Mouse (Mus musculus) E14TG2a.4 (cell line): Measurements from ENCODE around the gene Nol6.

ENCODE experiments used
- H3K27me3 ChIP-seq: 2 replicates; pipeline ENCODE4 v1.6.1; 2014; ENCODE audit warnings: low read length, control low read depth; ENCODE audit not compliant: insufficient read depth
- H3K36me3 ChIP-seq: 2 replicates; pipeline ENCODE4 v1.6.1; 2014; ENCODE audit warnings: low read length, control low read depth; ENCODE audit not compliant: insufficient read depth
- H3K4me1 ChIP-seq: replicated peaks from 2 replicates; pipeline ENCODE4 v1.6.1; 2014; ENCODE audit warnings: low read depth, low read length, control low read depth
- H3K4me3 ChIP-seq: replicated peaks from 2 replicates; pipeline ENCODE4 v1.5.1; 2014; ENCODE audit warnings: mild to moderate bottlenecking, low read length
- H3K9me3 ChIP-seq: 2 replicates; pipeline ENCODE4 v1.6.1; 2014; ENCODE audit warnings: low read length, control low read depth
- CTCF ChIP-seq: conservative IDR thresholded peaks from 2 replicates; pipeline ENCODE4 v1.5.1; 2014; ENCODE audit warnings: low read length
- NANOG ChIP-seq: IDR thresholded peaks from 2 replicates; pipeline ENCODE4 v1.6.1; 2014; ENCODE audit warnings: borderline replicate concordance, low read length, mixed read lengths
- POU5F1 ChIP-seq: IDR thresholded peaks from 2 replicates; pipeline ENCODE4 v1.6.1; 2014; ENCODE audit warnings: low read length, borderline replicate concordance

Gene Nol6

GRCm38 (mm10) chr4:41096794-41097193, 27.5 kb downstream of the Nol6 start:
- Histone ChIP-seq H3K4me1 (peaks cover 92% of the 10 kb centered on the region), H3K9me3 (no peaks in the 10 kb centered on the region), H3K4me3 (peak overlapping the region; percentile 77), H3K36me3 (peaks cover 32% of the 10 kb centered on the region), H3K27me3 (peaks cover 48% of the 10 kb centered on the region)
- TF ChIP-seq CTCF (no peak), NANOG (no peak), POU5F1 (no peak)

DNA sequence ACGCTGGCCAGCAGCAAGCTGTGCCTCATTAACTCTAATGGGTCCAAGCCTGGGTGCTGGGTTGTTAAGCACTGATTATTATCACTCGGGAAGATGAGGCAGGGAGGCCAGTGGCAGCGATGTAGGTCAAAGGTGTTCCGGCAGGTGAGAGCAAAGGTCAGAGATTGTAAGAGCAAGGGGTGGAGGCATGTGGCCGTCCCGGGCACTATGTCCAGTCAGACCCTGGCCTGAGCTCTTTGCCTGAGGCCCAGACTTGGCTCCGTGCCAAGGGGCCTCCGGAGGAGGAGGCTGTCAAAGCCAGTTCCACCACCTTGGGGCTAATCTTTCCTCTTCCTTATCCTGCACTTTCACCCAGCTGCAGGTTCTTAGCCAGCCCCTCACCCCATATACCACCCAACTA, 28.1 kb downstream of the Nol6 start:
- peaks cover 32% of the 10 kb centered on the region for H3K36me3 ChIP-seq
- TF ChIP-seq POU5F1, result no peak
- no peak for TF ChIP-seq CTCF
- no peak for TF ChIP-seq NANOG
- H3K27me3 ChIP-seq, result peaks cover 48% of the 10 kb centered on the region
- H3K9me3 ChIP-seq, result no peaks in the 10 kb centered on the region
- H3K4me1 ChIP-seq, result peaks cover 92% of the 10 kb centered on the region
- peak overlapping the region; percentile 77 for H3K4me3 ChIP-seq

GRCm38 (mm10) chr4:41094361-41094760, 29.9 kb downstream of the Nol6 start:
- TF ChIP-seq POU5F1 (no peak), NANOG (no peak), CTCF (no peak)
- Histone ChIP-seq H3K4me1 (peaks cover 93% of the 10 kb centered on the region), H3K36me3 (peaks cover 32% of the 10 kb centered on the region), H3K4me3 (peak overlapping the region; percentile 30), H3K27me3 (peaks cover 45% of the 10 kb centered on the region), H3K9me3 (no peaks in the 10 kb centered on the region)

- H3K4me3 ChIP-seq, result no peak overlapping the region
- TF ChIP-seq CTCF, result no peak
- H3K36me3 ChIP-seq, result peaks cover 32% of the 10 kb centered on the region
- peaks cover 97% of the 10 kb centered on the region for H3K4me1 ChIP-seq
- H3K27me3 ChIP-seq, result peaks cover 46% of the 10 kb centered on the region
- H3K9me3 ChIP-seq, result no peaks in the 10 kb centered on the region
These were observed 31.3 kb downstream of the Nol6 start for GRCm38 (mm10) chr4:41092958-41093357.

GRCm38 (mm10) chr4:41091391-41091790, 32.9 kb downstream of the Nol6 start:
- Histone ChIP-seq H3K4me1 (peaks cover 97% of the 10 kb centered on the region), H3K36me3 (peaks cover 32% of the 10 kb centered on the region), H3K4me3 (0 out of 2 replicates have a peak overlapping the region, but pooled peaks have one; percentile 10), H3K9me3 (no peaks in the 10 kb centered on the region), H3K27me3 (peaks cover 35% of the 10 kb centered on the region)
- TF ChIP-seq NANOG, result no peak

DNA sequence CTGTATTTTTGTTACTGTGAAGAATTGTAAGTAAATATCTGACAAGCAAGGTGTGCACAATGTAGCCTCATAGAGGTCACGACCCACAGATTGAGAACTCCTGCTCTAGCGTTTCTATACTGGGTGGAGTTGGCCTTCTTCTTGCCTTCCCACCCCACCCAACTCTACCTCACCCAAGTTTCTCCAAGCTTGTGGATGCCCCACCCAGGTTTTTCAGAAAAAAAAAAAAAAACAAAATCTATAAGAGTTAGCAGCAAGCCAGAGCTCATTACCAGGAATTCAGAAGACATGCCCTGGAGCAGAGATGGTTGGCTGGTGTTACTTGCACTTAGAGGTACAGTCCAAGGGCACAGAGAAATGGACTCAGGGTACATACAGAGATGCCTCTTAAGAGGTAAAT, 34.5 kb downstream of the Nol6 start:
- TF ChIP-seq POU5F1 (no peak), NANOG (no peak), CTCF (no peak)
- peaks cover 16% of the 10 kb centered on the region for H3K36me3 ChIP-seq
- peak overlapping the region; percentile 13; the same call in 1 of the 2 replicates for H3K4me3 ChIP-seq
- H3K9me3 ChIP-seq, result no peaks in the 10 kb centered on the region
- peaks cover 84% of the 10 kb centered on the region for H3K4me1 ChIP-seq
- peaks cover 18% of the 10 kb centered on the region for H3K27me3 ChIP-seq

DNA sequence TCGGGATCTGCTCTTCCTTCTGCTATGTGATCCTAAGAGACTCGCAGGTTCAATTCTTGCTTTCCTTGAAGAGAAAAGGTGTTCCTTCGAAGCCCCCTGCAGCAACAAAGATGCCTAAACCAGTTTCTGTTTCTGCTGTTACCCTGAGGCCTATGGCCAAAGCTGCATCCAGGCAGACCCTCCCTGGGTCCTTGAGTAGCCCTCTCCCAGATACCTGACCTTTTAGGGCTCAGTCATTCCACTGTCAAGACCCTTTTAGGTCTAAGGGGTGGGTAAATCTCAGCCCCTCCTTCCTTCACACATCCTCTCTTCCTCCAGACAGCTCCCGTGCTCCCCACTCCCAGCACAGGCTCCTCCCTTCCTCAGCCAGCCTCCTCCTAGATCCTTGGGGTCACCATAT, 35.1 kb downstream of the Nol6 start:
- Histone ChIP-seq H3K4me3 (0 out of 2 replicates have a peak overlapping the region, but pooled peaks have one; percentile 13), H3K27me3 (peaks cover 18% of the 10 kb centered on the region), H3K9me3 (no peaks in the 10 kb centered on the region), H3K4me1 (peaks cover 79% of the 10 kb centered on the region), H3K36me3 (peaks cover 12% of the 10 kb centered on the region)
- TF ChIP-seq POU5F1 (no peak), NANOG (no peak), CTCF (no peak)

GRCm38 (mm10) chr4:41087459-41088298, 36.6 kb downstream of the Nol6 start:
- TF ChIP-seq CTCF (no peak), NANOG (no peak), POU5F1 (no peak)
- peaks cover 25% of the 10 kb centered on the region for H3K27me3 ChIP-seq
- no peaks in the 10 kb centered on the region for H3K36me3 ChIP-seq
- H3K9me3 ChIP-seq, result no peaks in the 10 kb centered on the region
- no peak overlapping the region for H3K4me3 ChIP-seq
- H3K4me1 ChIP-seq, result peaks cover 80% of the 10 kb centered on the region

GRCm38 (mm10) chr4:41086947-41087346, 37.3 kb downstream of the Nol6 start:
- TF ChIP-seq POU5F1 (no peak), CTCF (no peak), NANOG (no peak)

More at GRCm38 (mm10) chr4:41086947-41087346, 37.3 kb downstream of the Nol6 start:
- Histone ChIP-seq H3K27me3 (peaks cover 22% of the 10 kb centered on the region), H3K9me3 (no peaks in the 10 kb centered on the region), H3K4me3 (no peak overlapping the region), H3K36me3 (no peaks in the 10 kb centered on the region), H3K4me1 (peaks cover 74% of the 10 kb centered on the region)
